ENCODE assay signal across 16 mouse cellular contexts in genomic region chr1:119008949-119009348, GRCm38 (mm10).
"Had no signal": no experiment of that assay in that cellular context is flagged by ENCODE, and none has a peak within 500 bp of the region (broad histone marks: within the 10 kb centered on the region; RNA-seq: fewer than 3 reads in every experiment).

No protein-coding gene starts in this region.

- H3K27me3 ChIP-seq: neural tube, embryonic 13.5 days; neural tube, embryonic 15.5 days; stomach, embryonic 15.5 days had no signal

- H3K4me2 ChIP-seq: neural tube, embryonic 13.5 days; neural tube, embryonic 15.5 days; stomach, embryonic 15.5 days had no signal

- DNase-seq: retina, postnatal 1 day; right cerebral cortex, adult 18-20 months; right cerebral cortex, postnatal 14 days; right cerebral cortex, postnatal 25 days; right cerebral cortex, postnatal 4 days; spleen, adult 18-20 months; thymus, adult 18-20 months; thymus, adult 2 months; thymus, postnatal 14 days; thymus, postnatal 25 days; thymus, postnatal 36 days; thymus, postnatal 4 days had no signal

- H3K4me3 ChIP-seq: neural tube, embryonic 13.5 days; neural tube, embryonic 15.5 days; stomach, embryonic 15.5 days had no signal

- H3K9me3 ChIP-seq: neural tube, embryonic 13.5 days; neural tube, embryonic 15.5 days; stomach, embryonic 15.5 days had no signal

- H3K9ac ChIP-seq: neural tube, embryonic 13.5 days; neural tube, embryonic 15.5 days; stomach, embryonic 15.5 days had no signal

- H3K4me1 ChIP-seq: stomach, embryonic 15.5 days had no signal

- H3K27ac ChIP-seq: neural tube, embryonic 13.5 days; neural tube, embryonic 15.5 days; stomach, embryonic 15.5 days; stomach, postnatal 0 days had no signal

- H3K36me3 ChIP-seq: neural tube, embryonic 13.5 days; neural tube, embryonic 15.5 days; stomach, embryonic 15.5 days had no signal
